Mouse (Mus musculus) embryonic facial prominence, embryonic 15.5 days (tissue): Measurements from ENCODE around the gene Mef2b. TPM values are rescaled to one million over a fixed set of nuclear protein-coding genes. Genes with fewer than 3 reads are reported as not detected.

Experiments
- microRNA-seq: library from miRNA; unstranded; fragments of <30 nt; microRNA quantifications from one replicate; pipeline ENCODE4, GENCODE M21; 2016; ENCODE audit warnings: borderline number of aligned reads
- polyA plus RNA-seq: library from polyadenylated mRNA; unstranded; fragments of >200 nt; fragmentation: Nextera tagmentation; extraction: Ambion mirVana; gene quantifications from 2 replicates; pipeline ENCODE4 v1.2.1, GENCODE M21; 2015

Gene Mef2b
- polyA plus RNA-seq, 1 experiment from 2014 or later, result 12.4 TPM

Small RNA genes within 50 kb of the gene (microRNA-seq; reads per million reads assigned to microRNA genes)
- not detected for gene Mir7066

Other genes with a start within 250 kb of the Mef2b start
- 3.6 and 4.0 TPM in 2 replicates for gene Tssk6, start 237.5 kb upstream of the Mef2b start, polyA plus RNA-seq
- gene Ndufa13, start 237.2 kb upstream of the Mef2b start, polyA plus RNA-seq, result 178 and 188 TPM in 2 replicates
- 4.0 and 5.3 TPM in 2 replicates for gene Yjefn3, start 237.0 kb upstream of the Mef2b start, polyA plus RNA-seq
- 43.6 and 49.8 TPM in 2 replicates for gene Gatad2a, start 143.3 kb upstream of the Mef2b start, polyA plus RNA-seq
- 52.7 and 61.3 TPM in 2 replicates for gene Mau2, start 97.0 kb upstream of the Mef2b start, polyA plus RNA-seq
- 44.3 and 45.1 TPM in 2 replicates for gene Sugp1, start 96.9 kb upstream of the Mef2b start, polyA plus RNA-seq
- 1.4 and 2.1 TPM in 2 replicates for gene Tm6sf2, start 66.8 kb upstream of the Mef2b start, polyA plus RNA-seq
- gene Hapln4, start 56.3 kb upstream of the Mef2b start, polyA plus RNA-seq, result 0.43 and 0.56 TPM in 2 replicates
- 0.79 and 1.5 TPM in 2 replicates for gene Ncan, start 18.8 kb upstream of the Mef2b start, polyA plus RNA-seq
- gene Nr2c2ap, start 8.4 kb upstream of the Mef2b start, polyA plus RNA-seq, result 33.0 and 33.3 TPM in 2 replicates
- gene Rfxank, start 557 bp upstream of the Mef2b start, polyA plus RNA-seq, result 18.9 and 22.2 TPM in 2 replicates
- gene Borcs8, start 212 bp upstream of the Mef2b start, polyA plus RNA-seq, result 55.3 and 65.4 TPM in 2 replicates
- 76.4 and 77.3 TPM in 2 replicates for gene Tmem161a, start 32.6 kb downstream of the Mef2b start, polyA plus RNA-seq
- 6.7 and 8.9 TPM in 2 replicates for gene Slc25a42, start 72.6 kb downstream of the Mef2b start, polyA plus RNA-seq
- gene Sugp2, start 94.5 kb downstream of the Mef2b start, polyA plus RNA-seq, result 31.7 and 32.5 TPM in 2 replicates
- gene Armc6, start 94.8 kb downstream of the Mef2b start, polyA plus RNA-seq, result 30.5 and 31.1 TPM in 2 replicates
- gene Homer3, start 143.1 kb downstream of the Mef2b start, polyA plus RNA-seq, result 43.2 and 49.4 TPM in 2 replicates
- 50.2 and 52.1 TPM in 2 replicates for gene Ddx49, start 162.8 kb downstream of the Mef2b start, polyA plus RNA-seq
- 377 and 397 TPM in 2 replicates for gene Cope, start 162.8 kb downstream of the Mef2b start, polyA plus RNA-seq
- 8.9 and 9.3 TPM in 2 replicates for gene Cers1, start 176.1 kb downstream of the Mef2b start, polyA plus RNA-seq
- 1.7 and 2.6 TPM in 2 replicates for gene Gdf1, start 190.1 kb downstream of the Mef2b start, polyA plus RNA-seq
- 18.6 and 21.2 TPM in 2 replicates for gene Upf1, start 213.6 kb downstream of the Mef2b start, polyA plus RNA-seq
- 5.1 and 7.3 TPM in 2 replicates for gene Comp, start 233.8 kb downstream of the Mef2b start, polyA plus RNA-seq